Mouse (Mus musculus) lung, embryonic 16.5 days (tissue): ENCODE data around the gene Cnga3. TPM values are rescaled to one million over a fixed set of nuclear protein-coding genes. Genes with fewer than 3 reads are reported as not detected.

Experiments used
- ATAC-seq: fragments of 200-750 bp; cut with Nextera tagmentation; 2 replicates; pipeline ENCODE4 v1.8.0; 2017; ENCODE audit warnings: low read depth, mild to moderate bottlenecking, moderate library complexity
- H3K27ac ChIP-seq: fragments of 300-500 bp; sonication (generic); 2 replicates; pipeline ENCODE4 v1.5.1; 2014; ENCODE audit warnings: mild to moderate bottlenecking, control low read depth, low read length
- H3K27me3 ChIP-seq: fragments of 300-500 bp; sonication (generic); 2 replicates; pipeline ENCODE4 v1.6.1; 2014; ENCODE audit warnings: low read depth, low read length, mixed read lengths; ENCODE audit not compliant: control insufficient read depth, insufficient read depth
- H3K36me3 ChIP-seq: fragments of 300-500 bp; sonication (generic); 2 replicates; pipeline ENCODE4 v1.6.1; 2014; ENCODE audit warnings: low read length; ENCODE audit not compliant: control insufficient read depth, insufficient read depth
- H3K4me1 ChIP-seq: fragments of 300-500 bp; sonication (generic); replicated peaks from 2 replicates; pipeline ENCODE4 v1.6.1; 2014; ENCODE audit warnings: low read length, mixed read lengths; ENCODE audit not compliant: control insufficient read depth, insufficient read depth
- H3K4me2 ChIP-seq: fragments of 300-500 bp; sonication (generic); 2 replicates; pipeline ENCODE4 v1.6.1; 2014; ENCODE audit warnings: low read depth, low read length, control low read depth
- H3K4me3 ChIP-seq: fragments of 300-500 bp; sonication (generic); 2 replicates; pipeline ENCODE4 v1.5.1; 2014; ENCODE audit warnings: mild to moderate bottlenecking, low read length, control low read depth
- H3K9ac ChIP-seq: fragments of 300-500 bp; sonication (generic); 2 replicates; pipeline ENCODE4 v1.6.1; 2014; ENCODE audit warnings: low read length, control low read depth
- H3K9me3 ChIP-seq: fragments of 300-500 bp; sonication (generic); 2 replicates; pipeline ENCODE4 v1.6.1; 2016; ENCODE audit warnings: low read length; ENCODE audit not compliant: control insufficient read depth
- WGBS: fragments of 180-500 bp; shearing (Covaris S2); extraction: QIAGEN DNeasy Blood & Tissue Kit; methylation state at CpG from one replicate; pipeline ENCODE4 v1.1.7; 2014; 5-methylcytosine and 5-hydroxymethylcytosine counted together
- polyA plus RNA-seq: library from polyadenylated mRNA; unstranded; fragments of >200 nt; fragmentation: Nextera tagmentation; extraction: Ambion mirVana; gene quantifications from 2 replicates; pipeline ENCODE4 v1.2.1, GENCODE M21; 2015

The Cnga3 gene
- not detected in 2 replicates for polyA plus RNA-seq

- Histone ChIP-seq H3K4me3 (no peak within 1 kb of the TSS), H3K9me3 (no peaks in the 10 kb centered on the region), H3K36me3 (no peaks in the 10 kb centered on the region), H3K27me3 (no peaks in the 10 kb centered on the region), H3K27ac (no peak within 1 kb of the TSS), H3K4me2 (no peak within 1 kb of the TSS), H3K4me1 (no peaks in the 10 kb centered on the region), H3K9ac (no peak within 1 kb of the TSS)
- WGBS = 47% methylated on average over 1 of the region's 1 CpGs
- no peak for ATAC-seq
Measured at GRCm38 (mm10) chr1:37214144-37214543, at the start of gene Cnga3. Cnga3 (plus strand) TSS chr1:37214434.

GRCm38 (mm10) chr1:37166066-37166465 lies 48.2 kb upstream of the Cnga3 start:
- Histone ChIP-seq H3K4me3 (no peak overlapping the region), H3K9me3 (no peaks in the 10 kb centered on the region; the same call in 1 of the 2 replicates), H3K27me3 (no peaks in the 10 kb centered on the region), H3K4me2 (no peak overlapping the region), H3K4me1 (no peaks in the 10 kb centered on the region), H3K27ac (no peak overlapping the region), H3K36me3 (no peaks in the 10 kb centered on the region), H3K9ac (no peak overlapping the region)
- no peak for ATAC-seq
- 22% methylated on average over 6 of the region's 6 CpGs for WGBS

- Histone ChIP-seq H3K27me3 (no peaks in the 10 kb centered on the region), H3K4me2 (no peak overlapping the region), H3K27ac (no peak overlapping the region), H3K9ac (no peak overlapping the region), H3K36me3 (no peaks in the 10 kb centered on the region), H3K4me3 (no peak overlapping the region), H3K4me1 (no peaks in the 10 kb centered on the region), H3K9me3 (no peaks in the 10 kb centered on the region)
- ATAC-seq = no peak
- 72% methylated on average over 7 of the region's 7 CpGs for WGBS
Measured at GRCm38 (mm10) chr1:37167918-37168317, 46.3 kb upstream of the Cnga3 start.

GRCm38 (mm10) chr1:37177874-37178273 lies 36.4 kb upstream of the Cnga3 start:
- H3K4me1 ChIP-seq = no peaks in the 10 kb centered on the region
- WGBS = 83% methylated on average over 2 of the region's 2 CpGs
- no peak overlapping the region for H3K4me2 ChIP-seq
- no peak overlapping the region for H3K9ac ChIP-seq
- H3K9me3 ChIP-seq = no peaks in the 10 kb centered on the region
- H3K36me3 ChIP-seq = no peaks in the 10 kb centered on the region
- no peak overlapping the region for H3K4me3 ChIP-seq
- no peak overlapping the region for H3K27ac ChIP-seq
- ATAC-seq = no peak
- no peaks in the 10 kb centered on the region for H3K27me3 ChIP-seq

- no peak overlapping the region for H3K4me2 ChIP-seq
Measured at GRCm38 (mm10) chr1:37179852-37180251, 34.4 kb upstream of the Cnga3 start.

GRCm38 (mm10) chr1:37187050-37187449 lies 27.2 kb upstream of the Cnga3 start:
- no peak overlapping the region for H3K4me3 ChIP-seq
- H3K4me1 ChIP-seq = no peaks in the 10 kb centered on the region
- no peak overlapping the region for H3K27ac ChIP-seq
- no peak overlapping the region for H3K4me2 ChIP-seq
- no peak for ATAC-seq
- H3K27me3 ChIP-seq = peaks cover 2% of the 10 kb centered on the region; the same call in 1 of the 2 replicates
- WGBS = 63% methylated on average over 6 of the region's 6 CpGs
- H3K9ac ChIP-seq = no peak overlapping the region
- no peaks in the 10 kb centered on the region for H3K36me3 ChIP-seq
- H3K9me3 ChIP-seq = no peaks in the 10 kb centered on the region

More at GRCm38 (mm10) chr1:37179852-37180251, 34.4 kb upstream of the Cnga3 start:
- no peak overlapping the region for H3K9ac ChIP-seq
- no peaks in the 10 kb centered on the region for H3K27me3 ChIP-seq
- no peaks in the 10 kb centered on the region for H3K36me3 ChIP-seq
- H3K27ac ChIP-seq = no peak overlapping the region
- H3K4me1 ChIP-seq = no peaks in the 10 kb centered on the region
- no peak for ATAC-seq
- H3K9me3 ChIP-seq = no peaks in the 10 kb centered on the region
- WGBS = 71% methylated on average over 5 of the region's 5 CpGs
- H3K4me3 ChIP-seq = no peak overlapping the region

GRCm38 (mm10) chr1:37194607-37195006 lies 19.6 kb upstream of the Cnga3 start:
- 55% methylated on average over 4 of the region's 4 CpGs for WGBS
- Histone ChIP-seq H3K4me3 (no peak overlapping the region), H3K27me3 (no peaks in the 10 kb centered on the region), H3K9ac (no peak overlapping the region), H3K4me1 (no peaks in the 10 kb centered on the region), H3K9me3 (no peaks in the 10 kb centered on the region), H3K4me2 (no peak overlapping the region), H3K27ac (no peak overlapping the region), H3K36me3 (no peaks in the 10 kb centered on the region)
- ATAC-seq = no peak

- no peak for ATAC-seq
- no peaks in the 10 kb centered on the region for H3K9me3 ChIP-seq
Measured at GRCm38 (mm10) chr1:37201406-37201805, 12.8 kb upstream of the Cnga3 start.

GRCm38 (mm10) chr1:37207743-37208142 lies 6.5 kb upstream of the Cnga3 start:
- H3K4me3 ChIP-seq = no peak overlapping the region
- H3K27ac ChIP-seq = no peak overlapping the region
- no peaks in the 10 kb centered on the region for H3K27me3 ChIP-seq
- ATAC-seq = no peak
- 74% methylated on average over 8 of the region's 8 CpGs for WGBS
- no peaks in the 10 kb centered on the region for H3K4me1 ChIP-seq
- H3K4me2 ChIP-seq = no peak overlapping the region
- H3K9ac ChIP-seq = no peak overlapping the region
- no peaks in the 10 kb centered on the region for H3K9me3 ChIP-seq
- no peaks in the 10 kb centered on the region for H3K36me3 ChIP-seq

More at GRCm38 (mm10) chr1:37201406-37201805, 12.8 kb upstream of the Cnga3 start:
- H3K4me1 ChIP-seq = no peaks in the 10 kb centered on the region
- H3K27me3 ChIP-seq = no peaks in the 10 kb centered on the region
- H3K36me3 ChIP-seq = no peaks in the 10 kb centered on the region
- H3K4me2 ChIP-seq = no peak overlapping the region
- no peak overlapping the region for H3K4me3 ChIP-seq
- no peak overlapping the region for H3K9ac ChIP-seq
- WGBS = 60% methylated on average over 4 of the region's 4 CpGs
- no peak overlapping the region for H3K27ac ChIP-seq

- Histone ChIP-seq H3K27me3 (no peaks in the 10 kb centered on the region), H3K27ac (no peak overlapping the region), H3K9me3 (no peaks in the 10 kb centered on the region), H3K4me2 (no peak overlapping the region), H3K4me3 (no peak overlapping the region), H3K9ac (no peak overlapping the region), H3K4me1 (no peaks in the 10 kb centered on the region), H3K36me3 (no peaks in the 10 kb centered on the region)
- 85% methylated on average over 9 of the region's 9 CpGs for WGBS
- ATAC-seq = no peak
Measured at GRCm38 (mm10) chr1:37212375-37212774, 1.9 kb upstream of the Cnga3 start.
